ENCODE assay signal across 9 mouse cellular contexts in genomic region chr3:83797098-83797497, GRCm38 (mm10). TPM values are rescaled to one million over a fixed set of nuclear protein-coding genes. Genes with fewer than 3 reads are reported as not detected.
DNase-seq lines count a peak whose midpoint lies in the region; ATAC-seq and TF ChIP-seq lines count a peak whose summit lies in the region.
"Had no signal": no experiment of that assay in that cellular context is flagged by ENCODE, and none has a peak within 500 bp of the region (broad histone marks: within the 10 kb centered on the region; RNA-seq: fewer than 3 reads in every experiment).

No protein-coding gene starts in this region.

- no peaks in the 10 kb centered on the region for H3K9me3 ChIP-seq in intestine, postnatal 0 days (ENCODE audit: control insufficient read depth)
- H3K9me3 ChIP-seq in intestine, embryonic 16.5 days (ENCODE audit: control insufficient read depth, low read length): no peaks in the 10 kb centered on the region
- H3K9me3 ChIP-seq: forebrain, embryonic 13.5 days had no signal

- no peak overlapping the region for H3K4me2 ChIP-seq in intestine, postnatal 0 days (replicated peaks; ENCODE audit: low read depth)
- no peak overlapping the region for H3K4me2 ChIP-seq in intestine, embryonic 16.5 days (ENCODE audit: low read depth, low read length)
- H3K4me2 ChIP-seq: forebrain, embryonic 13.5 days had no signal

- 72% methylated on average over 6 of the region's 6 CpGs for WGBS in intestine, postnatal 0 days
- 73% methylated on average over 6 of the region's 6 CpGs for WGBS in intestine, embryonic 16.5 days

- TF ChIP-seq CTCF in intestine, postnatal 0 days (IDR thresholded peaks at IDR 0.05; ENCODE audit: low read depth): 0 out of 2 replicates have a peak, but pooled peaks have one; percentile 11

- no peaks in the 10 kb centered on the region; the same call in 1 of the 2 replicates for H3K27me3 ChIP-seq in intestine, postnatal 0 days (replicated peaks; ENCODE audit: control insufficient read depth, insufficient read depth, low read length)
- H3K27me3 ChIP-seq in intestine, embryonic 16.5 days (replicated peaks; ENCODE audit: control insufficient read depth, insufficient read depth, low read length): no peaks in the 10 kb centered on the region
- H3K27me3 ChIP-seq: forebrain, embryonic 13.5 days had no signal

- ATAC-seq in intestine, postnatal 0 days: no peak
- ATAC-seq in intestine, embryonic 16.5 days: no peak
- peak; percentile 49 for ATAC-seq in inflammation-experienced regulatory T-cells, adult 6 months

- no peak overlapping the region for H3K4me3 ChIP-seq in intestine, postnatal 0 days (ENCODE audit: low read depth, low read length)
- H3K4me3 ChIP-seq in intestine, embryonic 16.5 days (ENCODE audit: low read length): no peak overlapping the region
- H3K4me3 ChIP-seq: forebrain, embryonic 13.5 days had no signal

- peak; percentile 14 for DNase-seq in A20 (ENCODE audit: low read depth, low spot score)
- DNase-seq in NIH3T3 (ENCODE audit: low read depth): peak; percentile 59
- DNase-seq in lung, postnatal 10 days: no peak
- DNase-seq in adrenal gland, postnatal 4 days (ENCODE audit: low spot score in 2 of 2): no peak
- DNase-seq: layer of hippocampus, adult 9-11 months had no signal

- no peaks in the 10 kb centered on the region for H3K4me1 ChIP-seq in intestine, postnatal 0 days (replicated peaks; ENCODE audit: control insufficient read depth, insufficient read depth, low read length)
- no peaks in the 10 kb centered on the region for H3K4me1 ChIP-seq in intestine, embryonic 16.5 days (ENCODE audit: control insufficient read depth, insufficient read depth, low read length)
- H3K4me1 ChIP-seq: forebrain, embryonic 13.5 days had no signal

- no peaks in the 10 kb centered on the region for H3K36me3 ChIP-seq in intestine, postnatal 0 days (ENCODE audit: control insufficient read depth, insufficient read depth)
- H3K36me3 ChIP-seq in intestine, embryonic 16.5 days (ENCODE audit: control insufficient read depth, insufficient read depth, low read length): no peaks in the 10 kb centered on the region

- no peak overlapping the region for H3K27ac ChIP-seq in intestine, postnatal 0 days (ENCODE audit: low read depth, low read length)
- H3K27ac ChIP-seq in intestine, embryonic 16.5 days (ENCODE audit: low read length): no peak overlapping the region
- H3K27ac ChIP-seq: forebrain, embryonic 13.5 days had no signal

- no peak overlapping the region for H3K9ac ChIP-seq in intestine, postnatal 0 days (ENCODE audit: low read depth, low read length)
- no peak overlapping the region for H3K9ac ChIP-seq in intestine, embryonic 16.5 days (ENCODE audit: low read depth, low read length)
- H3K9ac ChIP-seq: forebrain, embryonic 13.5 days had no signal

RNA-seq across cellular contexts. Expression of gene Sfrp2, which starts 31.0 kb away (rescaled TPM):
- 15.8 and 20.7 TPM in 2 replicates for polyA plus RNA-seq in intestine, postnatal 0 days (2015; fragmentation: Nextera tagmentation; extraction: Ambion mirVana)
- polyA plus RNA-seq in intestine, embryonic 16.5 days (2015; fragmentation: Nextera tagmentation; extraction: Ambion mirVana): 56.2 and 58.9 TPM in 2 replicates
- polyA plus RNA-seq in inflammation-experienced regulatory T-cells, adult 6 months (2017; shearing (Covaris generic)): 10 to 100 TPM in 1 of 3 experiments, 1 to 10 TPM in 2; 2.0 to 10.9 (median 7.8) TPM
- 10 to 100 TPM; 17.7 to 31.4 TPM for total RNA-seq in adrenal gland, postnatal 4 days (2021)

RNA-seq across cellular contexts. Expression of gene Tlr2, which starts 44.5 kb away (rescaled TPM):
- 1.4 and 1.5 TPM in 2 replicates for polyA plus RNA-seq in intestine, postnatal 0 days (2015; fragmentation: Nextera tagmentation; extraction: Ambion mirVana)
- 2.2 TPM in 2 replicates for polyA plus RNA-seq in intestine, embryonic 16.5 days (2015; fragmentation: Nextera tagmentation; extraction: Ambion mirVana)
- polyA plus RNA-seq in inflammation-experienced regulatory T-cells, adult 6 months (2017; shearing (Covaris generic)): 1 to 10 TPM; 1.5 to 2.9 (median 2.1) TPM
- 1 to 10 TPM; 3.4 to 3.8 TPM for total RNA-seq in adrenal gland, postnatal 4 days (2021)

Comparison
In these comparisons a context has a peak if more than half of its experiments do, and no peak if none do; other contexts are left out.
1. DNase-seq: peak in A20 (single experiment) and NIH3T3 (single experiment); none in lung, postnatal 10 days (single experiment) and adrenal gland, postnatal 4 days (0 of 2).